Mouse (Mus musculus): ENCODE measurements around the gene Pcdh7. TPM values are rescaled to one million over a fixed set of nuclear protein-coding genes. Genes with fewer than 3 reads are reported as not detected.

Gene Pcdh7
- polyA plus RNA-seq, 1 experiment from 2014 or later = 4.1 TPM

DNA sequence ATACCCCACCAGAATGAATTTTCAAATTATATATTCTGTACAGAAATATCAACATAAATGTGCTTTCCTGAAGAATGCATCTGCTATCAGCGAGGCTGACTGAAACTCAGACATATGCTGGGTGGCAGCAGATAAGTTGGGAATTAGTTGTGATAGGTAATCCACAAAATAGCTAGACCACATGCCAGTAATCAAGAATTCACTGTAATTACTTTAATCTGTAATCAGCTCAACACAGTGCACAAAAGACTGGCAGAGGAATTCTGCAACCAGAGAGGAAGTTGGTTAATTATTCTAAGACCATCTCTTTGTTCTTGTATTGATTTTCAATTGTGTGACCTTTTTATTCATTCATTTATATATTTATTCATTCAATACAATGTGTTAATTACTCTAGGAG is 148.3 kb downstream of the Pcdh7 start:
- DNase-seq (no peak), ATAC-seq (ENCODE audit: insufficient read depth) (no peak)
- H3K4me3 ChIP-seq (ENCODE audit: low read depth, low read length) = no peak overlapping the region
- no peaks in the 10 kb centered on the region for H3K27me3 ChIP-seq (ENCODE audit: insufficient read depth, low read length)
- no peaks in the 10 kb centered on the region for H3K36me3 ChIP-seq (ENCODE audit: insufficient read depth)
- H3K9me3 ChIP-seq (ENCODE audit: low read depth, low read length) = no peaks in the 10 kb centered on the region
- no peaks in the 10 kb centered on the region for H3K4me1 ChIP-seq (ENCODE audit: insufficient read depth)
- H3K9ac ChIP-seq = no peak overlapping the region
- H3K4me2 ChIP-seq = no peak overlapping the region
- no peak for TF ChIP-seq CTCF (IDR thresholded peaks at IDR 0.05; ENCODE audit: low read depth)
- WGBS = 74% methylated on average over 1 of the region's 1 CpGs
- H3K27ac ChIP-seq (ENCODE audit: low read depth) = no peak overlapping the region

DNA sequence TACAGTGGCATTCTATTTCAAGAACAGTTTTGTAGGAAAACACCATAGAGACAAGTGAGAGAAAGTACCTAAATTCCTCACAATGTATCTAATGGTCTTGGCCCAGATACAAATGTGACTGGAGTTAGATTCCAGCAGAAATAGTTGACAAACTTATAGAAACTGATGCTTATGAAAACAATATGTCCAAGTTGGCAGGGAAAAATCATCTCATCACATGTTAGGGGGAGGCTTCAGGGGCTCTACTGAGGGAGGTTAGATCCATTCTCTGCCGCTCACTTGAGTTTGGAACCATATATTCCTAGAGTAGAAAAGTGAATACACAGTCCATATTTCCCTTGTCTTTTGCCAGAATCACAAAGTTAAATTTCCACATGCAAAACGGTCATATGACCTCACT is 150.1 kb downstream of the Pcdh7 start:
- Histone ChIP-seq H3K9me3 (ENCODE audit: low read depth, low read length) (no peaks in the 10 kb centered on the region), H3K4me3 (ENCODE audit: low read depth, low read length) (no peak overlapping the region), H3K27ac (ENCODE audit: low read depth) (peak overlapping the region; percentile 71), H3K27me3 (ENCODE audit: insufficient read depth, low read length) (no peaks in the 10 kb centered on the region), H3K9ac (no peak overlapping the region), H3K36me3 (ENCODE audit: insufficient read depth) (no peaks in the 10 kb centered on the region), H3K4me1 (ENCODE audit: insufficient read depth) (no peaks in the 10 kb centered on the region), H3K4me2 (no peak overlapping the region)
- peak; percentile 30 for DNase-seq
- ATAC-seq (ENCODE audit: insufficient read depth) = no peak
- 70% methylated on average over 2 of the region's 2 CpGs for WGBS
- no peak for TF ChIP-seq CTCF (IDR thresholded peaks at IDR 0.05; ENCODE audit: low read depth)

GRCm38 (mm10) chr5:57868702-57869101 is 150.9 kb downstream of the Pcdh7 start:
- ATAC-seq (ENCODE audit: insufficient read depth) (peak; percentile 44; the same call in 1 of the 2 replicates), DNase-seq (peak; percentile 61)
- H3K36me3 ChIP-seq (ENCODE audit: insufficient read depth) = no peaks in the 10 kb centered on the region
- H3K4me3 ChIP-seq (ENCODE audit: low read depth, low read length) = no peak overlapping the region
- H3K9me3 ChIP-seq (ENCODE audit: low read depth, low read length) = no peaks in the 10 kb centered on the region
- H3K9ac ChIP-seq = no peak overlapping the region
- WGBS = 30% methylated on average over 4 of the region's 4 CpGs
- H3K27me3 ChIP-seq (ENCODE audit: insufficient read depth, low read length) = no peaks in the 10 kb centered on the region
- no peaks in the 10 kb centered on the region for H3K4me1 ChIP-seq (ENCODE audit: insufficient read depth)
- peak overlapping the region; percentile 71 for H3K27ac ChIP-seq (ENCODE audit: low read depth)
- peak; percentile 42 for TF ChIP-seq CTCF (IDR thresholded peaks at IDR 0.05; ENCODE audit: low read depth)
- H3K4me2 ChIP-seq = no peak overlapping the region

GRCm38 (mm10) chr5:57870727-57871126 is 153.0 kb downstream of the Pcdh7 start:
- Histone ChIP-seq H3K4me2 (no peak overlapping the region), H3K4me1 (ENCODE audit: insufficient read depth) (no peaks in the 10 kb centered on the region), H3K9me3 (ENCODE audit: low read depth, low read length) (no peaks in the 10 kb centered on the region), H3K4me3 (ENCODE audit: low read depth, low read length) (no peak overlapping the region), H3K27ac (ENCODE audit: low read depth) (no peak overlapping the region), H3K27me3 (ENCODE audit: insufficient read depth, low read length) (no peaks in the 10 kb centered on the region), H3K9ac (no peak overlapping the region), H3K36me3 (ENCODE audit: insufficient read depth) (no peaks in the 10 kb centered on the region)
- WGBS = 40% methylated on average over 1 of the region's 1 CpGs
- no peak for TF ChIP-seq CTCF (IDR thresholded peaks at IDR 0.05; ENCODE audit: low read depth)
- ATAC-seq (ENCODE audit: insufficient read depth) (peak; percentile 58; the same call in 1 of the 2 replicates), DNase-seq (peak; percentile 39)

DNA sequence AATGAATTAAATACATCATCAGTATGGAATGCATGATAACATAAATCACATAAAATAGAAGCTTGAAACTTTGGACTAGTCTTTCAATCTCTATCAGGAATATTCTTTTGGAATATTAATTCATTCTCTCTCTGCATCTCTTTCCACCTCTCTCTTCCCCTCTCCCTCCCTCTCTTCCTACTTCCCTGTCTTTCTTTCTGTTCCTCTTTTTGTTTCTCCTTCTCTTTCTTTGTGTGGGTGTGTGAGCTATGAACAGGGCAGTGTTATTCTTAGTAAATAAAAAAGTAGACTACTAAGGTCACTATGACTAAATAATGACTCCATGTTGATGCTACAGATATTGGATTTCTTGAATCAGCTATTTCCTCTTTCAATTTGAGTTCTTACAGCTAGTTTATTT is 167.2 kb downstream of the Pcdh7 start:
- no peak overlapping the region for H3K4me2 ChIP-seq
- no peak overlapping the region for H3K4me3 ChIP-seq (ENCODE audit: low read depth, low read length)
- no peak for ATAC-seq (ENCODE audit: insufficient read depth)
- H3K4me1 ChIP-seq (ENCODE audit: insufficient read depth) = no peaks in the 10 kb centered on the region
- DNase-seq = no peak
- H3K9me3 ChIP-seq (ENCODE audit: low read depth, low read length) = no peaks in the 10 kb centered on the region
- H3K27ac ChIP-seq (ENCODE audit: low read depth) = no peak overlapping the region
- H3K36me3 ChIP-seq (ENCODE audit: insufficient read depth) = no peaks in the 10 kb centered on the region
- H3K9ac ChIP-seq = no peak overlapping the region
- no peaks in the 10 kb centered on the region for H3K27me3 ChIP-seq (ENCODE audit: insufficient read depth, low read length)
- TF ChIP-seq CTCF (IDR thresholded peaks at IDR 0.05; ENCODE audit: low read depth) = no peak

- WGBS = 35% methylated on average over 7 of the region's 7 CpGs
- ATAC-seq (ENCODE audit: insufficient read depth) (peak; percentile 52; the same call in 1 of the 2 replicates), DNase-seq (peak; percentile 26)
- Histone ChIP-seq H3K27ac (ENCODE audit: low read depth) (no peak overlapping the region), H3K36me3 (ENCODE audit: insufficient read depth) (no peaks in the 10 kb centered on the region), H3K4me3 (ENCODE audit: low read depth, low read length) (no peak overlapping the region), H3K27me3 (ENCODE audit: insufficient read depth, low read length) (no peaks in the 10 kb centered on the region), H3K4me1 (ENCODE audit: insufficient read depth) (no peaks in the 10 kb centered on the region), H3K9me3 (ENCODE audit: low read depth, low read length) (no peaks in the 10 kb centered on the region), H3K4me2 (no peak overlapping the region), H3K9ac (no peak overlapping the region)
- no peak for TF ChIP-seq CTCF (IDR thresholded peaks at IDR 0.05; ENCODE audit: low read depth)
Observed at GRCm38 (mm10) chr5:57899018-57899614, 181.3 kb downstream of the Pcdh7 start.

- DNase-seq (no peak), ATAC-seq (ENCODE audit: insufficient read depth) (no peak)
- no peaks in the 10 kb centered on the region for H3K4me1 ChIP-seq (ENCODE audit: insufficient read depth)
- H3K27me3 ChIP-seq (ENCODE audit: insufficient read depth, low read length) = no peaks in the 10 kb centered on the region
- TF ChIP-seq CTCF (IDR thresholded peaks at IDR 0.05; ENCODE audit: low read depth) = no peak
- H3K36me3 ChIP-seq (ENCODE audit: insufficient read depth) = no peaks in the 10 kb centered on the region
- H3K4me2 ChIP-seq = no peak overlapping the region
- no peak overlapping the region for H3K9ac ChIP-seq
- no peak overlapping the region for H3K4me3 ChIP-seq (ENCODE audit: low read depth, low read length)
- 67% methylated on average over 4 of the region's 4 CpGs for WGBS
- H3K9me3 ChIP-seq (ENCODE audit: low read depth, low read length) = no peaks in the 10 kb centered on the region
- no peak overlapping the region for H3K27ac ChIP-seq (ENCODE audit: low read depth)
Observed at GRCm38 (mm10) chr5:57907218-57907617, 189.5 kb downstream of the Pcdh7 start.

Data from lung, embryonic 14.5 days (tissue).